Mouse (Mus musculus) right cerebral cortex, adult 2 months (tissue): ENCODE data around the gene Zfp335.

Experiments used
- DNase-seq, 2 experiments: peaks; one replicate each; pipeline ENCODE4 v3.0.0; 2021 to 2022; ENCODE audit warnings: low spot score in 2 of 2

The Zfp335 gene

DNA sequence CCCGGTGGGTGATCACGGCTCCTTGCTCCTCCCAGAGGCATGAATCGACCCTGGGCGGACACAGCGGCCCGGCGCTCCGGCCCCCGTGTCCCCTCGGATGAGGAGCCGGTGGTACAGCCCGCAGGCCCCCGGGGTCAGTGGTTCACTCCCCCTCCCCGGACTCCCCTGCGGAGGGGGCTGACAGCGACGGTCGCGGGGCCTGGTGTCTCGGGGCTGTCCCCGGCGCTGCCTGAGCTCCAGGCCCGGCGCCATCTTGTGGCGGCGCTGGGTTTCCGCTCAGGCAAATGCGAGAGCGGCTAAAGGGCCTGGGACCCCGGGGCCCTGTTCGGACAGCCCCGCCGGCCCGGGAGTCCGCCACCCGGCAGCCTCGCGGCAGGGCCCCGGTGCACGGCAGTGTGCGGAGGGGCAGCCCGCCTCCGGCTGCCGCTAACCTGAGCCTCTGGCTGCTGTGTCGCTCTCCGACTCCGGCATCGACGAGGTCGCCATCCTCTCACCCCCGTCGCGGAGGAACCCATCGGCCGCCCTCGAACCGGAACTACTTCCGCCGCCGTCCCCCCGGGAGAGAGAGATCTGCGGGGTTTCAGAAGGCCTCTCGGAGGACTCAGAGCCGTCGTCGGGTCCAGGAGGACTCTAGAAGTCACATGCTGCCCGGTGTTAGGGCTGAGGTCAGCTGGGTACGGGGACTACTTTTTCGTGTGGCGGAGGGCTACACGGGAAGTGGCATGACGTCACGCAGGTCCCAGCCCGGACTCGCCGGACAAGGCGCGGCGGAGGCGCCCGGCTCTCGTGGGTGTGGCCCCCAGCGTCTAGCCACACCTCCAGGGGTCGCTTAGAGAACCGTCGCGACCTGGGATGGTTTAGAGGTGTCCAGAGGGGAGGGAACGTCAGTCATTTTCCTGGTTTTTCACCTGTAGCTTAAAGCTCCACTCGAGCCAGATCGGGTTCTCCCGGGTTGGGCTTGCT, at the start of gene Zfp335:
Gene Zfp335 (minus strand): TSS at position 672 of the 963 bp plus-strand sequence.
- peak; percentile 83 to 90 for DNase-seq

DNA sequence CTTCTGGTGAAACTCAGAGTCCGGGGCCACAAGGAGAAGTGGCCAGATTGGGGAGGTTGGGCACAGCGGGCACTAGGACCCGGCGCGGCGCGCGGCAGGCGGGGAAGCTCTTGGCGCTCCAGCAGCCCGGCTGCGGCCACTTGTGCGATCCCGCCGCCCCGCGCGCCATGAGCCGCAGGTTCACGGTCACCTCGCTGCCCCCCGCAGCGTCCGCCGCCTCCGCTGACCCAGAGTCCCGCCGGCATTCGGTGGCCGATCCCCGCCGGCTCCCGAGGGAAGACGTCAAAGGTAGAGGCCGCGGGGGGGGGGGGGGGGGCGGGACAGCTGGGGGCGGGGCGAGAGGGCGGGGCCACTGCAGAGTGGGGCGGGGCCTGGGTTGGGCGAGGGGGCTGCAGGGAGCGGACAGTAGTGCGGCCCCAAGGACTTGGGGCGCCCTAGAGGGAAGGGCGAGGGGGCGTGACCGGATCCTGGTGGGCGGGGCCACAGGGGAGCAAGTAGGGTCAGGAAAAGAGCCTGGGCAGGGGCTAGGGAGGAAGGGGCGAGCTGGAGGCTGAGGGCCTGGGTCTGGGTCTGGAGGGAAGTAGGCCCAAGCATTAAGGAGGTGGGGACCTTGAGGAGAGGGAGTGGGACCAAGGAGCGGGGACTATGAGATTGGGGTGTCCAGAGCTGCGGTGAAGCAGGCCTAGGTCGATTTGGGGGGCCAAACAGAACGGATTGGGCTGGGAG, 49.3 kb upstream of the Zfp335 start, which contains the start of gene Slc12a5:
Gene Slc12a5 (plus strand): TSS at position 87 of the 726 bp plus-strand sequence.
- DNase-seq: peak; percentile 59 to 69

DNA sequence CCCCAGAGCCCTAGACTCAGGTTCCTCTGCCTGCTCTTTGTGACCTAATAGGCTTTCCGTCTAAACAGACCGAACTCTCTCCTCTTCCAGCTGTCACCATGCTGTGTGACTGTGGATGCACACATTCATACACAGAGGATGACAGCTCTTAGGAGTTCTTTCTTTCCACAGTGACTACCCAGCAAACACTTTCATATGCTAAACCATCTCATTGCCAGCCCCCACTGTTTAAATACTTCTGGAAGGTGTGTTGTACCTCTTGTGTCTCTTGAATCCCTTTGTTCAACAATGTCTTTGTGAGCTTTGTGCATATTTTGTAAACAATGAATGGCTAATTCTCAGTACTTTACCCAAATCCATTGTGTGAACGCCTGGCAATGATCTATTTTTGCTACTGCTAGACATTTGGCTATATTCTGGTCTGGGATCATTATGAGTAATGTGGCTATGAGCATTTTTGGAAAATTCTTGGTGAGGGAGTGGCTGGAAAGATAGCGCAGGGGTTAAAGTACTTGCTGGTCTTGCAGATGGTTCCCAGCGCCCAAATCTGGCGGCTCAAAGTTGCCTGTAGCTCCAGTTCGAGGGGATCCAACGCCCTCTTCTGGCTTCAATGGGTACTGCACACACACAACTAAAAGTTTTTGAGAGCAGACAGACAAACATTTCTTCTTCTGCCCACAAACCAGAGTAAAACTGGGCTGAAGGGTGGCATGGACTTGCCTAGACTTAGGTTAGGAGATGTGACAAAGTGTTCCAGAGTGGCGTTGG, 46.2 kb upstream of the Zfp335 start:
- no peak for DNase-seq

DNA sequence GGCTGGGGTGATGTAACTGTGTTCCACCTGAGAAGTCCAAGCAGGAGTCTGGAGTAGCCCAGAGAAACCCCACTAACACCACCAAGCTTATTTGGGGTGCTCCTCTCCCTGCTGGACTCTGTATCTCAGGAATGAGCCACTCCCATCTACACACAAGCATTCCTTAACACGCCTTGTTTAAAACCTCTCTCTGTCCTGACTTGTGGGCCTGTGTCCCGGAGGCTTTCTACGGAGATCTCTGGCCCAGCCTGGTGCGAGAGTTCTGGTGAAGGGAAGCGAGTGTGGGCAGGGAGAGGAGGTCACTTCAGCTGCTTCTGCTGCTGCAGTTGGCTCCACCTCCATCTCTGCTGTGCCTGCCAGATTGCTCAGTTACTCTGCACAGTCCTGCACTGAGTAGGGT, 44.6 kb upstream of the Zfp335 start:
- DNase-seq: no peak

DNA sequence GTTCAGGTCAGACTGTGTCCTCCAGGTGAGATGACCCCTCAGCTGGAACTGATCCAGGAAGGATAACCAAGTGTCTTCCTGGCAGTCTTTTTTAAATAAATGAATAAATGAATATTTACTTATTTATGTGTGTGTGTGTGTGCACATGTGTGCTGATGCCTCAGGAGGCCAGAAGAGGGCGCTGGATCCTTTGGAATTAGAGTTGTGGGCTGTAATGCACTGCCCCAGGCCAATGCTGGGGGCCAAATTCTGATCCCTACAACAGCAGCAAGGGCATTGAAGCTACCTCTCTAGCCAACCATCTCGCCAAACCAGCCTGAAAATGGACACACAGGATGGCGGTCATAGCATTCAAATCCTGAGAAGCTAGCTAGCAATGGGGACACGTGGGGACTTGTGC, 44.2 kb upstream of the Zfp335 start:
- DNase-seq: no peak

DNA sequence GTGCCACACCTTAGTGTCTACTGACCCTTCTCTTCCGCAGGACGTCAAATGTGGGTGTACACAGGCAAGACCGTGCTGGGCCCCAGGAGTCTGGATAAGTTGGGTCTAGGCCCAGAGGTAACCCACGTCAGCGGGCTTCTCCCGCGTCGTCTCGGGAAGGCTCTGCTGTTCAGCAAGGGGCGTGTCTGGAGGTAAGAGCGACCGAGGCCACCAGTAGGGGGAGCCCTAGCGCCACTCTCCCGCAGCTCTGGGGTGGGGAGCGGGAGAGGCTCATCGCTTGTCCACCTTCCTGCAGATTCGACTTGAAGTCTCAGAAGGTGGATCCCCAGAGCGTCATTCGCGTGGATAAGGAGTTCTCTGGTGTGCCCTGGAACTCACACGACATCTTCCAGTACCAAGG, 41.7 kb upstream of the Zfp335 start:
- peak; percentile 72 to 84 for DNase-seq

DNA sequence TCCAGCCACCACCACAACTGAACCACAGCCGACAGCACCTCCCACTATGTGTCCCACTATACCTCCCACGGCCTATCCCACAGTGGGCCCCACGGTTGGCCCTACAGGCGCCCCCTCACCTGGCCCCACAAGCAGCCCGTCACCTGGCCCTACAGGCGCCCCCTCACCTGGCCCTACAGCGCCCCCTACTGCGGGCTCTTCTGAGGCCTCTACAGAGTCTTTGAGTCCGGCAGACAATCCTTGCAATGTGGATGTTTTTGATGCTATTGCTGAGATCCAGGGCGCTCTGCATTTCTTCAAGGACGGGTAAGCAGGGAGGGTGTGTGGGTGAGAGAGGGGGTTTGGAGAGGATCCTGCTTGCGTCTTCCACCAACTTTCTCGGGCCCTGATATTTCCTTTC, 40.9 kb upstream of the Zfp335 start:
- DNase-seq: no peak

DNA sequence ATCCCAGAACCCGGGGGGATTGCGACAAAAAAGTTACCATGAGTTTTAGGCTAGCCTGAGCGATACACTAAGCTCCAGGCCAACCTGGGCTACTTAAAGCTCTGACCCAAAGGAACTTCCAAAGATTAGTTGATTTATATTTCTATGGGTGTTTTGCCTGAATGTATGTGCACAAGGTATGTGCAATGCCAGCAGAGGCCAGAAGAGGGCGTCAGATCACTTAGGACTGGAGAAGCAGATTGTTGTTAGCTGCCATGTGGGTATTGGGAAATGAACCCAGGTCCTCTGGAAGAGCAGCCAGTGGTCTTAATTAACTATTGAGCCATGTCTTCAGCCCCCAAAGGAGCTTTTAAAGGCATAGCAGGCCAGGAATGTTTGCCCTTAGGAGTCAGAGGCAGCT, 40.2 kb upstream of the Zfp335 start:
- no peak for DNase-seq

DNA sequence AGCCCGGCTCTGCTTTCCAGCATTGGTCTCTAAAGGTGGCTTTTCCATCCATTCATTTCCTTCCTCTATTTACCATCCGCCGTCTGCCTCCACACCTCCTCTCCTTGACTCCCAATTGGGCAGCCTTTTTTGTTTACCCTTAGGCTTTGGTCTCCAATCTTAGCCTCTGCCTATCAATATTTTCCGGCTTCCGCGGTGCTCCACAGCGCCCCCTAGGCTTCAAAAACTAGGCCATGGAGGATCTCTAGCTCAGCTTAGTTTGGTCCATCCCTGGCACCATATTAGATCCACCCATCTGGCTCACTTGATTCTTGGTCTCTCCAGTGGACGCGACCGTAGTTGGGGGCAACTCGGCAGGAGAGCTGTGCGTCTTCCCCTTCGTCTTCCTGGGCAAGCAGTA, 38.9 kb upstream of the Zfp335 start:
- DNase-seq: no peak

DNA sequence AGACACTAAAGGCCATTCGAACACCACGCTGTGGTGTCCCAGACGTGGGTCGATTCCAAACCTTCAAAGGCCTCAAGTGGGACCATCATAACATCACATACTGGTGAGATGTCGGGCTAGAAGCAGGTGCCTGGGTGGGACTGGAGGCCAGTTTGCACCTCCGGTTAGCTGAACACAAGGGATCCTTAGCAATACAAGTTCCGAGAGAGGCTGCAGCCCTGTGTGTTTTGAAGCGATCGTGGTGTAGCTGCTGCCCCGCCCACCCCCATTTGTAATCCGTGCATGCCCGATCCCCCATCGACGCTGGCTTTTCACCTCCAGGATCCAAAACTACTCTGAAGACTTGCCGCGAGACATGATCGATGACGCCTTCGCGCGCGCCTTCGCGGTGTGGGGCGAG, 37.4 kb upstream of the Zfp335 start:
- no peak for DNase-seq

DNA sequence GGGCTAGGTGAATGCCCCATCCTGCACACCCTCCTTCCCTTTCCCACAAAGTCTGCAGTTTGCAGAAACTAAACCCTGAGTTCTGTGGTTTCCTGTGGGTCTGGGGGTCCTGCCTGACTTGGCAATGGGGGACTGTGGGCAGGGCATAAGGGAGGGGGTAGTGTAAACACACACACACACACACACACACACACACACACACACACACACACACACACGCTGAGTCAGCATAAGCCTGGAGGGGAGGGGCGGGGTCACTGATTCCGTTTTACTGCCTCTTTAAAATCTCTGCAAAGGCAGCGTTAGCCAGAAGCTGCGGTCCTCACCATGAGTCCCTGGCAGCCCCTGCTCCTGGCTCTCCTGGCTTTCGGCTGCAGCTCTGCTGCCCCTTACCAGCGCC, 36.4 kb upstream of the Zfp335 start:
- no peak for DNase-seq

DNA sequence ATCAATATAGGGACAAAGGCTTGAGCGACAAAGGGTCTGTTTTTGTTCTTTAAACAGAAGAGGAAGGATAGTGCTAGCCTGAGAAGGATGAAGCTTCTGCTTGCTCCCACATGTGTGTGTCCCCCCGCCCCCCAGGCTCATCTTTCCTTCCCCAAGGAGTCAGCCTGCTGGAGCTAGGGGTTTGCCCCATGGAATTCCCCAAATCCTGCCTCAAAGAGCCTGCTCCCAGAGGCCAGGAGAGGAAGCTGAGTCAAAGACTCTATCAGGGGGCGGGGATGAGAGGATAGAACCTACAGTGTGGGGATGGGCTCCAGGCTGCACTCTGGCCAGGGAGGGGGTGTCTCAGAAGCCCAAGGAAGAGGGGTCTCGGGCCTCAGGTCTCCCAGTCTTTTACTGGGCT, 35.9 kb upstream of the Zfp335 start:
- no peak for DNase-seq

DNA sequence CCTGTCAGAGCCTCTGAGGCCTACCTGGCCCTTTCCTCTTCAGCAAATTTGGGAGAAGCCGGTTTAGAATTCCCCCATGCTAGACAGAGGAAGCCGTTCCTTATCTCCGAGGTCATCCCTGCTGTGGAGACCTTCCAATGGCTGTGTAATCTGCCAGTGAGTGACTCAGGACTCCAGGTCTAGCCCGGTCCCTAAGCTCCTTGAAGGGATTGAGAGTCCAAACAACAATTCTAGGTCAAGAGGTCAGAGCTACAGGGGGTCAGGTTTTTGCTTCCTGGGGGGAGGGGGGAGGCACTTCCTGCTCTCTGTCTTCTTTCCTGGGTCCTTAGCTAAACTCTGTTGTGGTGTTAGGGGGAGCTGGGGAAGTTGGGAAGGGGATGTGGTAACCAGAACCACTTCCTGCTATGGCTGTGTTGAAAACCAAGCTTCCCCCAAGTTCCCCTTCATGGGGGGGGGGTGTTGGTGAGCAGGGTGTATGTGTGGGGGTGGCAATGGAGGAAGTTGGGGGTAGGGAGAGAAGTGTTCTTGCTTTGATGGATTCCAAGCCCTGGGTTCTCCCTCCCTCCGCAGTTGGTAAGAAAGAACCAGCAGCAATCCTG, 31.2 kb upstream of the Zfp335 start:
- no peak for DNase-seq

DNA sequence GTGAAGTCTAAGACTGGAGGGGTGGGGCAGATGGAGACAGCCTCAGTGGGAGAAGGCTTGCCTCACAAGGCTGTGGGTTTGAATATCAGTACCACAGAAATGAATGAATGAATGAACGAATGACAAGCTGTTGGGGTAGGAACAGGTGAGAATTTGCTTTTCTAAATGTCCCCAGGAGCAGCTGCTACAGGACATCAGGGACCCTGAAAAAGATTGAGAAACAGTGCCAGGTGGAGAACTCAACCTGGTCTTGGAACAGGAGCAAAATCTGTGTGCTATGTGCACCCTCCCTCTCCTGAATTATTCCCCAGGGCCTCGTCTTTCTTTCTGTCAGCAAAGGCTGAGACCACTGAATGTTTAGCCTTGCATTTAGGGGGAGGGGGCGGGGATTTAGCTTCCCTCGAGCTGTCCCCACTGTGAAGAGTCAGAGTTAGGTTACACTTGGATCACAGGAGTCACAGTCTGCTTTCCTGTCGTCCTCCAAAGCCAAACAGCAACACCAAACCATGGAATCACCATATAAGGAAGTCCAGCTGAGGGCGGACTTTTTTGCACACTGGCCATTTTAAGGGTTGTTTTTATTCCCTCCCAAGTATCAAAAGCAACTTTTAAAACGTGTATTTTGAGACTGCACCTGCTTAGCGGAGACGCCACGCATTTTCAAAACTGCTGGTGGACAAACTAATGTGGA, 28.7 kb upstream of the Zfp335 start, which contains the start of gene Mmp9:
Gene Mmp9 (plus strand): TSS at position 641 of the 691 bp plus-strand sequence.
- DNase-seq: no peak

DNA sequence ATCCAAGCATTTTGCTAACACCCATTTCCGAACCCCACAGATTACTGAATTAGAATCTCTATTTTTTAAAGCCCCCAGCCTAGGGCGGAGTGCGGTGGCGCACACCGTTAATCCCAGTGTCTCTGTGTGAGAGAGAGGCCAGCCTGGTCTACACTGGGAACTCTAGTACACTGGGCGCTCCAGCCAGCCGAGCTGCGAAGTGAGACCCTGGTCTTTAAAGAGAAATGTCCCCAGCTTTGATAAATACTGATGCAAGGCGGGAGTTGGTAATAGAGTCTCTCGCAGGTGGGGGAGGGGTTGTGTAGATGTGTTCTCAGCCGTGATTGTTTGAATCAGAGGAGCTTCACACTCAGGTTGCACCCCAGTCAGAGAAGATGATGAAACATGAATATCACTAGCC, 27.5 kb upstream of the Zfp335 start:
- DNase-seq: peak; percentile 19 to 45

DNA sequence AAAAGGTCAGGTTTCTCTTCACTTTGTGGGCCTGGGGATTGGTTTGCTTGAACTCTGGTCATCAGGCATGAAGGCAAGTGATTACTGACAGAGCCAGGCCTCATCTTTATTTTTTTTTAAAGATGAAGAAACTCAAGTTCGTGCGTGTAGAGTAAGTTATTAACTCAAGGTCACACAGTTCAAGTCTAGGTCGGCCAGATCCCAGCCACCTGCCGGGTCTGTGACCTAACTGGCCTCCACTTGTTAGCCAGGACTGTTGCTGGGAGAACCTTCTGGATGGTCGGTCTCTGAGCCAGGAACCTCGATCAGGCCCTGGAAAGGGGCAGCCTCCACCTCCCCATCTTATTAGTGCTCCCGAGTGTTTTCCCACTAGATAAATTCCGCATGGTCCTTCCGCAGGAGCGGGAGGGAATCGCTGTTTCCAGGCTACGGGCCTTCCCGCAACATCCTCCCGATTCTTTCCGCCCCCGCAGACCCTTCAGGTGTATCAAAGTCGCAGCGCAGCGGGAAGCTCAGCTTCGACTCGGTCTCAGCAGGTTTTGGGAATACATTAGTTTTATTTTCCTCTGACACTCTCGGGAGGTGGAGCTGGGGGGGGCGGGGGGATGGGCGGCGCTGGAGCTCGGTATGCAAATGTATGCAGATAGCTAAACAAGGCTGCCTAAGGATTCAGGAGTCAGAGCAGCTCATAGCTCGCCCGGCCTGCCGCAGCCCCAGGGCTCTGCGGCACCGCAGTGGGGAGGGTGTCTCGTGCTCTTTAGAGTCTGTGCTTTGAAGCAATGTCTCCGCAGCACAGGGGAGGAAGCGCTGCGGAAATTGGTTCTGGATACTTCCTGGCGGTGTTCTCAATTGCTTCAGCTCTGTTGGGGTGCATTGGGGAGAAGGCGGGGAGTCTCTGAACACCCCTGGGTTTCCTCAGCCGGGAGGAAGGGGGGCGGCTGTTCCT, 26.9 kb upstream of the Zfp335 start:
- DNase-seq: peak; percentile 62 to 81

DNA sequence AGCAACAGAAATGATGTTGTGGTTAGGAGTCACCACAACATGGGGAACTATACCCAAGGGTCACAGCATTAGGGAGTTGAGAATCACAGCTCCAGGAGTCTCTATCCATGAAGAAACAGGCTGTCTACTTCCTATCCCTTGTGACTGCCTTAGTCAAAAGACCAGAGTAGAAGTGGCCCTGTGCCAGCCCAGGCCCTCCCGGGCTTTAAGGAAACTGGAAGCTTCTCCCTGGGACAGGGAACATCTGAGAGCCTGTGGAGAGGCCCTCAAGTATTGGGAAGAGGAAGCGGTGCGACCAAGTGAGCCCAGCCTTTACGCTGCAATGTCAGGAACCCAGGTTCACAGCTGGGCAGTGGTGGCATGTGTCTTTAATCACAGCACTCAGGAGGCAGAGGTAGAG, 24.4 kb upstream of the Zfp335 start:
- DNase-seq: no peak

DNA sequence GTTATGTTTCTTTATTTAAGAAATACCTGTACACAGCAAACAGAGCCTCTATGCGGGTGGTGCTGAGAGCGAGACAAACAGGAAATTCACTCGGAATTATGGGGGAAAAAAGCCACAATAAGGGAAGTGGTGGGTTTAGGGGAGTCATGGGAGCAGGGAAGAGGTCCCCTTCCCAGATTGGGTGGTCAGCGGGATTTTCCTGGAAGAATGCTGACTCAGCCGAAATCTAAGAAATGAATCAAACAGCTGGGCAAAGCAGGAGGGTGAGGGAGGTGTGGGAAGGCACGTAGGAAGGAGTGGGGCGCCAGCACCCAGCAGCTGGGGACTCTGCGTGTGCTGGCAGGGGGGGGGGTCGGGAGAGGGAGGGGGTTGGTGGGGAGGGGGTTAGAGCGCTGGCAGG, 22.0 kb upstream of the Zfp335 start:
- no peak for DNase-seq

DNA sequence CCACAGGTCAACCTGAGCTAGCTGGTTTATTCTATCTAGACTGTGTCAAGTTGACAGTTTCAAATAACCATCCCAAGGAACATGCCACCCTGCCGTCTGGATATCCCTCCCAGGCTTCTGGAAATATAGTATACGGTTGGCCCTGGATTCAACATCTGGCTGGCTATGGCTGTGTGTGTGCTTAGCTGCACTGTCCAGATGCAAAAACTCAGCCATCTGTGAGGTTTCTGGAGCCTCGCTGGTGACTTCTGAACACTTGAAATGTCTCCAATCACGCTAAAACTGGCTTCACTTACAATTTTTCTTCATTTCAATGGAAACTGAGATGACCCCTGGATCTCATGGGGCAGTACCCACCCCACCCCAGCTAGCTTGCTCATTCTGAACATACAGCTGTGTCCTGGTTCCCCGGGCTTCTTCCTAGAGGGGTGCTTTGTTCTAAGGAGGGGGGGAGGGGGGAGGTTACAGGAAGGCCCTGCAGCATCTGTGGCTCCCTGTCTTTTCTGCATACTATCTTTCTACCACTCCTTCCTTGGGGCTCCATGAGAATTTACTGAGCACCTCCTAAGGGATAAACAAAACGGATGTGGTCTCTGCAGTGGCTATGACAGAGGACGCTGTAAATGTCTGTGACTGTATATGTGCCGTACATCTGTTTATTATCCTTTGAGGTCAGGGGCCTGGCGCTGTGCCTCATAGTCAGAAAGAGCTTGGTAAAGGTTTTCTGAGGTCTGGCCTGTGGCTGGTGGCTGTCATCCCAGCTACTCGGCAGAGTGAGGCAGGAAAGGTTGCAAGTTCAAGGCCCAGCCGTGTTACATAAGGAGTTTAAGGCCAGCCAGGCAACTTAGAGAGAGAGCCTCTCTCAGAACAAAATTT, 19.4 kb upstream of the Zfp335 start:
- no peak for DNase-seq
